Mouse (Mus musculus): ENCODE measurements around the gene Sephs2.

- TF ChIP-seq POLR2A (IDR thresholded peaks at IDR 0.05; ENCODE audit: low read depth, low read length) (0 out of 2 replicates have a peak, but pooled peaks have one; percentile 36), CTCF (IDR thresholded peaks at IDR 0.05; ENCODE audit: borderline replicate concordance, insufficient read depth, low read length) (peak; percentile 58; the same call in 1 of the 2 replicates)
Observed at GRCm38 (mm10) chr7:127228615-127229303, 45.1 kb downstream of the Sephs2 start.
